Mouse (Mus musculus) forebrain, embryonic 13.5 days (tissue): ENCODE measurements around the gene Snrnp27. TPM values are rescaled to one million over a fixed set of nuclear protein-coding genes. Genes with fewer than 3 reads are reported as not detected.
A peak's percentile ranks its signal among the peaks of the same experiment; 100 is the strongest.

Experiments used
- ATAC-seq: fragments of 200-750 bp; cut with Nextera tagmentation; 2 replicates; pipeline ENCODE4 v1.8.0; 2017
- H3K27ac ChIP-seq: fragments of 300-500 bp; sonication (generic); 2 replicates; pipeline ENCODE4 v1.5.1; 2015; ENCODE audit warnings: inconsistent platforms, mild to moderate bottlenecking, moderate library complexity
- H3K27me3 ChIP-seq: fragments of 300-500 bp; sonication (generic); 2 replicates; pipeline ENCODE4 v1.6.1; 2015; ENCODE audit warnings: mild to moderate bottlenecking, inconsistent platforms
- H3K36me3 ChIP-seq: fragments of 300-500 bp; sonication (generic); 2 replicates; pipeline ENCODE4 v1.6.1; 2015; ENCODE audit warnings: mild to moderate bottlenecking, inconsistent platforms; ENCODE audit not compliant: poor library complexity, severe bottlenecking
- H3K4me1 ChIP-seq: fragments of 300-500 bp; sonication (generic); 2 replicates; pipeline ENCODE4 v1.6.1; 2015; ENCODE audit warnings: inconsistent platforms
- H3K4me2 ChIP-seq: fragments of 300-500 bp; sonication (generic); 2 replicates; pipeline ENCODE4 v1.6.1; 2015; ENCODE audit warnings: inconsistent platforms, mild to moderate bottlenecking, moderate library complexity
- H3K4me3 ChIP-seq: fragments of 300-500 bp; sonication (generic); 2 replicates; pipeline ENCODE4 v1.5.1; 2015; ENCODE audit warnings: mild to moderate bottlenecking, inconsistent platforms
- H3K9ac ChIP-seq: fragments of 300-500 bp; sonication (generic); 2 replicates; pipeline ENCODE4 v1.6.1; 2015; ENCODE audit warnings: mild to moderate bottlenecking, inconsistent platforms
- H3K9me3 ChIP-seq: fragments of 300-500 bp; sonication (generic); replicated peaks from 2 replicates; pipeline ENCODE4 v1.6.1; 2016; ENCODE audit warnings: inconsistent platforms
- WGBS: fragments of 180-500 bp; shearing (Covaris S2); methylation state at CpG from one replicate; pipeline ENCODE4 v1.1.7; 2015; 5-methylcytosine and 5-hydroxymethylcytosine counted together
- polyA plus RNA-seq: library from polyadenylated mRNA; unstranded; fragments of >200 nt; fragmentation: Nextera tagmentation; extraction: Ambion mirVana; gene quantifications from 2 replicates; pipeline ENCODE4 v1.2.1, GENCODE M21; 2015

The Snrnp27 gene
- polyA plus RNA-seq, 1 experiment from 2014 or later, result 145 TPM

GRCm38 (mm10) chr6:86686971-86687370, 2.6 kb upstream of the Snrnp27 start:
- Histone ChIP-seq H3K27ac (no peak overlapping the region), H3K4me1 (peaks cover 16% of the 10 kb centered on the region), H3K4me2 (no peak overlapping the region), H3K27me3 (no peaks in the 10 kb centered on the region), H3K4me3 (no peak overlapping the region), H3K9me3 (no peaks in the 10 kb centered on the region), H3K36me3 (peaks cover 39% of the 10 kb centered on the region), H3K9ac (no peak overlapping the region)
- ATAC-seq, result no peak
- WGBS, result 46% methylated on average over 1 of the region's 1 CpGs

- Histone ChIP-seq H3K27ac (no peak overlapping the region), H3K4me2 (peak overlapping the region; percentile 80), H3K9ac (peak overlapping the region; percentile 91), H3K27me3 (no peaks in the 10 kb centered on the region), H3K36me3 (peaks cover 40% of the 10 kb centered on the region), H3K9me3 (no peaks in the 10 kb centered on the region), H3K4me3 (peak overlapping the region; percentile 93), H3K4me1 (peaks cover 16% of the 10 kb centered on the region)
- peak; percentile 48 for ATAC-seq
- WGBS, result 38% methylated on average over 12 of the region's 12 CpGs
Observed at GRCm38 (mm10) chr6:86684655-86685011, 311 bp upstream of the Snrnp27 start.

GRCm38 (mm10) chr6:86681289-86681688, 3.0 kb downstream of the Snrnp27 start:
- Histone ChIP-seq H3K9me3 (no peaks in the 10 kb centered on the region), H3K27me3 (no peaks in the 10 kb centered on the region), H3K27ac (no peak overlapping the region), H3K4me3 (no peak overlapping the region), H3K4me1 (peaks cover 16% of the 10 kb centered on the region), H3K36me3 (peaks cover 64% of the 10 kb centered on the region), H3K9ac (no peak overlapping the region), H3K4me2 (no peak overlapping the region)
- no peak for ATAC-seq
- 89% methylated on average over 3 of the region's 3 CpGs for WGBS

GRCm38 (mm10) chr6:86678341-86678740, 6.0 kb downstream of the Snrnp27 start:
- WGBS, result 89% methylated on average over 6 of the region's 6 CpGs
- Histone ChIP-seq H3K36me3 (peaks cover 92% of the 10 kb centered on the region), H3K27ac (no peak overlapping the region)

GRCm38 (mm10) chr6:86670873-86671272, 13.4 kb downstream of the Snrnp27 start:
- Histone ChIP-seq H3K36me3 (peaks cover 48% of the 10 kb centered on the region), H3K27me3 (no peaks in the 10 kb centered on the region), H3K4me3 (no peak overlapping the region), H3K4me1 (peaks cover 28% of the 10 kb centered on the region), H3K4me2 (no peak overlapping the region), H3K9me3 (no peaks in the 10 kb centered on the region), H3K27ac (no peak overlapping the region), H3K9ac (no peak overlapping the region)
- no peak for ATAC-seq
- 19% methylated on average over 2 of the region's 2 CpGs for WGBS

More at GRCm38 (mm10) chr6:86678341-86678740, 6.0 kb downstream of the Snrnp27 start:
- peaks cover 5% of the 10 kb centered on the region for H3K4me1 ChIP-seq
- no peak overlapping the region for H3K9ac ChIP-seq
- H3K4me2 ChIP-seq, result no peak overlapping the region
- ATAC-seq, result no peak
- H3K27me3 ChIP-seq, result no peaks in the 10 kb centered on the region
- no peak overlapping the region for H3K4me3 ChIP-seq
- no peaks in the 10 kb centered on the region for H3K9me3 ChIP-seq

- Histone ChIP-seq H3K9me3 (no peaks in the 10 kb centered on the region), H3K4me3 (peak overlapping the region; percentile 90), H3K36me3 (peaks cover 40% of the 10 kb centered on the region), H3K27me3 (no peaks in the 10 kb centered on the region), H3K27ac (peak overlapping the region; percentile 2; the same call in 1 of the 2 replicates), H3K4me2 (peak overlapping the region; percentile 96), H3K9ac (peak overlapping the region; percentile 40), H3K4me1 (peaks cover 28% of the 10 kb centered on the region)
- ATAC-seq, result peak; percentile 100
- WGBS, result 0% methylated on average over 31 of the region's 37 CpGs
Observed at GRCm38 (mm10) chr6:86669240-86669727, 15.0 kb downstream of the Snrnp27 start.

- H3K9ac ChIP-seq, result peak within 1 kb of the TSS; percentile 92
- no peaks in the 10 kb centered on the region for H3K27me3 ChIP-seq
- peak within 1 kb of the TSS; percentile 2; the same call in 1 of the 2 replicates for H3K27ac ChIP-seq
- under 1% methylated on average over 50 of the region's 76 CpGs for WGBS
- ATAC-seq, result no peak; the same call in 1 of the 2 replicates
- H3K9me3 ChIP-seq, result no peaks in the 10 kb centered on the region
- H3K36me3 ChIP-seq, result peaks cover 42% of the 10 kb centered on the region
- H3K4me1 ChIP-seq, result peaks cover 28% of the 10 kb centered on the region
- H3K4me2 ChIP-seq, result peak within 1 kb of the TSS; percentile 96
- peak within 1 kb of the TSS; percentile 90 for H3K4me3 ChIP-seq
Observed at GRCm38 (mm10) chr6:86668580-86669239, 15.6 kb downstream of the Snrnp27 start, which contains the start of gene Mxd1. Mxd1 (minus strand) TSS chr6:86669161.

- ATAC-seq, result no peak
- Histone ChIP-seq H3K36me3 (peaks cover 39% of the 10 kb centered on the region), H3K9ac (0 out of 2 replicates have a peak overlapping the region, but pooled peaks have one; percentile 9), H3K4me2 (peak overlapping the region; percentile 96; the same call in 1 of the 2 replicates), H3K9me3 (no peaks in the 10 kb centered on the region), H3K4me1 (peaks cover 28% of the 10 kb centered on the region), H3K27me3 (no peaks in the 10 kb centered on the region), H3K27ac (no peak overlapping the region), H3K4me3 (no peak overlapping the region; the same call in 1 of the 2 replicates)
- WGBS, result 91% methylated on average over 10 of the region's 10 CpGs
Observed at GRCm38 (mm10) chr6:86667061-86667460, 17.3 kb downstream of the Snrnp27 start.

- H3K4me3 ChIP-seq, result no peak overlapping the region
- H3K27me3 ChIP-seq, result no peaks in the 10 kb centered on the region
- H3K27ac ChIP-seq, result no peak overlapping the region
- H3K4me1 ChIP-seq, result peaks cover 28% of the 10 kb centered on the region
- no peak for ATAC-seq
- 90% methylated on average over 17 of the region's 17 CpGs for WGBS
- H3K4me2 ChIP-seq, result no peak overlapping the region
- no peaks in the 10 kb centered on the region for H3K9me3 ChIP-seq
- no peak overlapping the region for H3K9ac ChIP-seq
- H3K36me3 ChIP-seq, result peaks cover 48% of the 10 kb centered on the region
Observed at GRCm38 (mm10) chr6:86665560-86666307, 18.6 kb downstream of the Snrnp27 start.

- Histone ChIP-seq H3K36me3 (peaks cover 55% of the 10 kb centered on the region), H3K4me3 (no peak overlapping the region), H3K27ac (no peak overlapping the region), H3K4me2 (no peak overlapping the region), H3K9ac (no peak overlapping the region), H3K9me3 (no peaks in the 10 kb centered on the region), H3K27me3 (no peaks in the 10 kb centered on the region), H3K4me1 (peaks cover 28% of the 10 kb centered on the region)
- ATAC-seq, result no peak
- WGBS, result 79% methylated on average over 5 of the region's 5 CpGs
Observed at GRCm38 (mm10) chr6:86665076-86665475, 19.2 kb downstream of the Snrnp27 start.

- Histone ChIP-seq H3K27me3 (no peaks in the 10 kb centered on the region), H3K9me3 (no peaks in the 10 kb centered on the region), H3K27ac (no peak overlapping the region), H3K4me1 (no peaks in the 10 kb centered on the region), H3K4me3 (no peak overlapping the region), H3K36me3 (peaks cover 73% of the 10 kb centered on the region), H3K9ac (no peak overlapping the region), H3K4me2 (no peak overlapping the region)
- WGBS, result 84% methylated on average over 9 of the region's 9 CpGs
- no peak for ATAC-seq
Observed at GRCm38 (mm10) chr6:86660161-86660877, 24.0 kb downstream of the Snrnp27 start.

- Histone ChIP-seq H3K36me3 (peaks cover 68% of the 10 kb centered on the region), H3K4me1 (no peaks in the 10 kb centered on the region), H3K9me3 (no peaks in the 10 kb centered on the region), H3K27me3 (no peaks in the 10 kb centered on the region), H3K4me2 (no peak overlapping the region), H3K9ac (no peak overlapping the region), H3K27ac (no peak overlapping the region), H3K4me3 (no peak overlapping the region)
- 85% methylated on average over 3 of the region's 3 CpGs for WGBS
- no peak for ATAC-seq
Observed at GRCm38 (mm10) chr6:86658501-86658900, 25.8 kb downstream of the Snrnp27 start.
